Mouse (Mus musculus) adrenal gland, postnatal 10 days (tissue): ENCODE results near the gene Lpin3. TPM values are rescaled to one million over a fixed set of nuclear protein-coding genes. Genes with fewer than 3 reads are reported as not detected.
A peak's percentile ranks its signal among the peaks of the same experiment; 100 is the strongest.

Source experiments
- DNase-seq: peaks from one replicate; pipeline ENCODE4 v3.0.0; 2021; ENCODE audit warnings: mixed read lengths
- total RNA-seq, 2 experiments: library from RNA; stranded (reverse); gene quantifications; 2 replicates each; pipeline ENCODE4 v1.2.3; 2021

Lpin3 gene
- total RNA-seq, 2 experiments from 2014 or later, result 21.0 to 26.4 TPM

DNA sequence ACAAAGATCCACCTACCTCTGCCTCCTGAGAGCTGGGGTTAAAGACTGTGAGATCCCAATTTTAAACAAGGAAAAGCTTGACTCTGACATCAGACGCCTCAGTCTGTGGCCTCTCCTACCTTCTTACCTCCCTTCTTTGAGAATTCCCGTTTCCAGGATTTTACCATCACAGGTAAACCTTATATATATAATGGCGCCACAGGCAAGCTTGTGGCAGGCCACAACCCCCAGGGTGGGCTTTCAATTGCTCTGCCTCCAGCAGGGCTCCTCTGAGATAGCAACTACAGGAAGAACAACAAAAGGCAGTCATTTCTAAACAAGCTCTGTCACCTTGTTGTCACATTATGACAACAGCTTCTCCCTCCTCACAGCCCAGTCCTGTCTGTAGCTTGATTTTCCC, 5.8 kb downstream of the Lpin3 start:
- DNase-seq, result no peak

- DNase-seq, result peak; percentile 87
Measured at GRCm38 (mm10) chr2:160887284-160887683, 6.8 kb downstream of the Lpin3 start.

DNA sequence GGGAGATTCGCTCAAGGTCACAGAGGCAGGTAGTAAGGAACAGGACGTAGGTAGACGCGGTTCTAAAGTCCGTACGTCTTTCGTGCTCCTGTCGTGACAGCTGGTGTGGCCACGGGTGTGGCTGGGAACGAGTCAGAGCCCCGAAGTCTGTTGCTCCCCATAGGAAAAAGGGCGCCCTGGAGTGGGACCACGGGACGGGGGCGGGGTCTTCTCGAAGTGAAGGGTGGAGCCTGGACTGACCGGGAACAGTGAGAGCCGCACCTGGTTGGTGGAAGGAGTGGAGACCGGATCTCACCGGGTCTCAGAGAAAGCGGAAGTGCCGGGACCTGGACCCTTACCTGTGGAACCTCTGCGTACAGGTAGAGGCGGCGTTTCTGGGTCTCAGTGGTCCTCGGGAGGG, 7.4 kb downstream of the Lpin3 start:
- DNase-seq, result peak; percentile 56

DNA sequence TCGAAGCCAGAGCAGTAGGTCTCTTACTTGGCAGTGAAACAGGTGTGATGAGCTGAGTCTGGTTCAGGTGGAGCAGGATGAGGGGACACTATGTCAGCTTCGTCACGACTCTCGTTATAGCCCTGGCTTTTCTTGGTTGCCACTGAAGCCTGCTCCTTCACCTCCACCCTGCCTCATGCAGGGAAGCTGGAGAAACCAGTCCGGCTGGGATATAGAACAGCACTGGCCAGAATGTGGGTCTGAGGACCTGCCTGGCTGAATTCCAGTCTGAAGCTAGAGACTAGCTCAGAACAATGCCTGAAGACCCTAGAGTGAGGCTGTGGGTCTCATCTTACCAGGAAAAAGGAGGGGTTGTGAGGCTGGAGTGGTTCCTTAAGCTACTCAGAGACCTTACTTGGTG, 10.6 kb downstream of the Lpin3 start:
- no peak for DNase-seq

DNA sequence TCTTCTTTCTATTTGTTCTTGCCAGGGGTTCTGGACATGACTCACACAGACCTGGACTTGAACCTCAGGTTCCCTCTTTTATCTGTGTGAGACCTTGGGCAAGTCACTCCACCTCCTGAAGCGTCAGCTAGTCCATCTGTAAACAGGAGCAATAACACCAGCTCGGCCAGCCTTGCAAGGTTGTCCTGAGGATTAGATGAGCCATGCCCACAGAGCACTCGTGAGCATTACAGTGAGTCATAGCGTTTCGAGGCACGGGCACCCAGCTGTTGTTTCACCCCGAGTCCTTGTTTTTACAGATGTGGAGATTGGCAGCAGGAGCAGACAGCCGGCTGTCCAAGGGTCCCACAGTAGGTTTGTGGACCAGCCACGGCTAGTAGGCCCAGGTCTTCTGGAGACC, 11.2 kb downstream of the Lpin3 start:
- peak; percentile 27 for DNase-seq

DNA sequence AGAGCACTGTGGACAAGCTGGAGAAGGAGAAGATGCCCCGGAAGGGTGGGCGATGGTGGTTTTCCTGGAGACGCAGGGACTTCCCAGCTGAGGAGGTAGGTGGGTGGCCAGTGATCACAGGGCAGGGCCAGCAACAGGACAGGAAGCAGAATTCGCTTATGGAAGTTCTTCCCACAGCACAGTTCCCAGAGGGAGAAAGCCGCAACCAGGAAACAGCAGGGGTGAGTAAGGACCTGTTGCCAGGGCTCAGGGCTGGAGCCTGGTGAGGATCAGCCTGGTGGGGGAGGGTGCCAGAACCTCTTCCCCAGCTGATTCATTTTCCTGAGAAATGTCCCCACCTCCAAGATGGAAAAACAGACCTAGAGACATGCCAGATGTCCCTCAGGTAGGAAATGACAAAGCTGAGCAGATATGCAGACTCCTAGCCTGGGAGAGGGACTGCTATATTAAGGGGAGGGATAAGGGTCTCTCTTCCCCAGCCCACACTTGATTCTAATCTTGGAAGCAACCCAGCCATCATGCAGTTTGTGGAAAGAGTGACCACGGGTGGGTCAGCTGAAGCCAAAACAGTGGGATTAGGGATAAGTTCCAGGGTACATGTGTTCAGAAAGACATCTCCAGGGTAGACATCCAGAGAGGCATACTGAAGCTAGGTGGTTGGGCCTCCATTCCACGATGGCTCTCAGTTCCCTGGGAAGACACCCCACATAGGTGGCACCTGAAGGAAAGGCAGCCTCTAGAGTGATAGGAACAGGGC, 21.4 kb downstream of the Lpin3 start:
- no peak for DNase-seq

DNA sequence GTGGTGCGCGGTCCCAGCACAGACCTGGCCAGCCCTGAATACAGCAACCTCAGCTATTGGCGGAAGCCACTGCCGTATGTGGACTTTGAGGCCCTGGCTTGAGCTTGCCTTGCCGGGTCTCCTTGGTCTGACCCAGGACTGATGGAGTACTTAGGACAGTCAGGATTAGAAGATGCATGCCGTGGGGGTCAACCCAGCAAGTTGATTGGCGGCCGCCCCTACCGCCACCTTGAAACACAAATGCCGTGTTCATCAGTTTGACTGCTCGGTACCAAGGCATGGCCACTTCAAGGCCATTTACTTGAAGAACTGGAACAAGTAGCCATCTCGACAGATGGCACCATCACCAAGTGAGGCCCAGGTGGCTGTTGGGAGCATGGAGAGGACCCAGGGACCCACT, 24.8 kb downstream of the Lpin3 start:
- DNase-seq, result no peak

- DNase-seq, result no peak
Measured at GRCm38 (mm10) chr2:160906101-160906500, 25.6 kb downstream of the Lpin3 start.

DNA sequence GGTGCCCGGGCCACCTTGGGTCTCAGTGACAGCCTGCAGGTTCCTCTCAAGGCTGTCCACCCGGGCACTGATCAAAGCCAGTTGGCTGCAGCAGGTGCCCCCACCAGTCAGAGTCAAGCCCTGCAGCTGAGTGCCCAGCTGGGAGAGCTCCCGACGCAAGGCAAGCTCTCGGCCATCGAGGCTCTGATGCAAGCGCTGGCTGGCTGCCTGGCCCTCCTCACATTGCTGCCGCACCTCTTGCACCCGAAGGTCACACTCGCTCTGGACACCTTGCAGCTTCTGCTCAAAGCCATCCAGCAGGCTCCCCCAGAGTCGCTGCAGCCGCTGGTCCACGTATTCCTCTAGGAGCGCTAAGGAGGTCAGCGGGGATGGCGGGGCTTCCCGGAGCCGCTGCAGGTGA, 28.1 kb downstream of the Lpin3 start:
- DNase-seq, result peak; percentile 59

- DNase-seq, result no peak
Measured at GRCm38 (mm10) chr2:160910633-160911032, 30.2 kb downstream of the Lpin3 start.

- DNase-seq, result peak; percentile 26
Measured at GRCm38 (mm10) chr2:160911558-160912201, 31.2 kb downstream of the Lpin3 start.

DNA sequence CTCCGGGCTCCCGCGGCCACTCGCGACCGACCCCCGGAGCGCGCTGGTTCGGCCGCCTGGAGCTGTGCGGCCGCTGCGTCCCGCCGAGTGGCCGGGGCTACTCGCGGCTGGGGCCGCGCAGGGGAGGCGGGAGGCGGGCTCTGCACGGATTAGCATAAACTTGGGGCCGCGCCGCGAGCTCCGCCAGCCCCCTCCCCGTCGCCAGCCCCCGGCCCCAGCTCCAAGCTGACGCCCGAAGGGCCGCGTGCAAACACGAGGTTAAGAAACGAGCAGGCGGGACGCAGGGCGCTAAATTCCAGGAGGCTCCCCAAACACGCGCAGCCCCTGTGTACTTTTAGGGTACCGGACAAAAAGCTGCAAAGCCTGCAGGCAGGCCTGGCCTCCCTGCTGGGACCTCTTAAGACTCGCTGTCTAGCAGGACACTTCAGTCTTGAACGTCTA, 31.8 kb downstream of the Lpin3 start, which contains the start of gene Emilin3:
Gene Emilin3 (minus strand): TSS at position 98 of the 441 bp plus-strand sequence.
- DNase-seq, result peak; percentile 23

DNA sequence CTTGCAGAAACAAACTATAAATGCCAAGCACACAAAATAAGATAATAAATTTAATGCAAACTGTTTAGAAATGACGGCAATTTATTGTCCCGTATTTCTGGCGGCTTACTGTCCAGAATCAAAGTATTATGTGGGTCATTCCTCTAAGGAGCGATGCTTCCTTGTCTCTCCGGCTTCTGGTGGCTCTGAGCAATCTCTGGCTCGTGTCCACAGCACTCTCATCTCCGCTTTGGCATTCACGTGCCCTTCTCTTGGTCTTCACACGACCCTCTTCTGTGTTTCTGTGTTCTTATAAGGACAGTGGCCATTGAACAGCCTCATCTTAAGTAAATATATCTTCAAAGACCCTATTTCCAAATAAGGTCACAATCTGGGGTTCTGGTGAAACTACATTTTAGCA, 34.2 kb downstream of the Lpin3 start:
- DNase-seq, result no peak

- no peak for DNase-seq
Measured at GRCm38 (mm10) chr2:160915821-160916610, 35.5 kb downstream of the Lpin3 start.

GRCm38 (mm10) chr2:160916714-160917113, 36.2 kb downstream of the Lpin3 start:
- no peak for DNase-seq

GRCm38 (mm10) chr2:160917313-160917712, 36.8 kb downstream of the Lpin3 start:
- DNase-seq, result no peak

DNA sequence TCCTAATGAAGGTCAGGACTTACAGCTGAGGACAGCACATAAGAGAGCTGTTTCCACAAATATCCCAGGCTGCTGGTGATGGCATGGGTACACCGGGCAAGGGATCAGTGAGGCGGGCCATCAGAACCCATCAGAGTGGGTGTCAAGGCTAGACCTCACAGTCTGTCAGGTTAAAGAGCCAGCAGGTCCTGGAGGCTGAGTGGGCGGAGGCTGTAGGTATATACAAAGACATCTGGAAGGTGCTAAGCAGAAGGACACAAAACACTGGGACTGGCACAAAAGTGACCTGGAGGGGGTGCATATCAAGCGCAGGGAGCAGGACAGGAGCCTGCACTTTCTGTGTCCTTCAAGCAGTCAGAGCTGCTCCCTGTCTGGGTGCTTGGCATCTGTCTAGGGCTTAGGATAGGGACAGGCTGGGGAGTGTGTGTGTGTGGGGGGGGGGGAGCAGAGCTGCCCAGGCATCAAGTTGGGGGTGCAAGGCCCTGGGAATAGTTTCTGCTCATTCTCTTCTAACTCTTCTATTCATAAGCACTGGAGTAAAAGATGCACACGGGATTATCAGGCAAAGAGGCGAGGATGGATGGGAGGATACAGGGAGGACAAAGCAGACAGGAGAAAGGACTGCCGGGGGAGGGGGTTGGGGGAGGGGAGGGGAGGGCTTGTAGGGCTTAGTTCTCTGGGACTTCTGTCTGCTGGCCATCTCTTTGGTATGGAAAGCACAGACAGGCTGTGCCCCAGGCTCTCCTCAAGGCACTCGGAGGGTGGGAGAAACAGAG, 37.9 kb downstream of the Lpin3 start:
- no peak for DNase-seq

DNA sequence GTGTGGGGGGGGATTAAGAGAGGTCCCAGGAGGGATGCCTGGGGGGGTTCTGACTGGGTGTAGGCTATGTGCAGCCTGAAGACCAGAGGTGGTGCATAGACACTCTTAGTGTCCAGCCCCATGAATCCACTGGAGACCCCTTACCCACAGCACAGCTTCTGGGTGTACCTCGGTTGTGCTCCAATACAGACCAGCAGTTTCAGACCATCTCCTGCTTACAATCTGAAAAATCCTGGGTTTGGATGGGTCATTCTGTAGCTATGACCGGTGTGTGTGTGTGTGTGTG, 38.4 kb downstream of the Lpin3 start:
- no peak for DNase-seq

DNA sequence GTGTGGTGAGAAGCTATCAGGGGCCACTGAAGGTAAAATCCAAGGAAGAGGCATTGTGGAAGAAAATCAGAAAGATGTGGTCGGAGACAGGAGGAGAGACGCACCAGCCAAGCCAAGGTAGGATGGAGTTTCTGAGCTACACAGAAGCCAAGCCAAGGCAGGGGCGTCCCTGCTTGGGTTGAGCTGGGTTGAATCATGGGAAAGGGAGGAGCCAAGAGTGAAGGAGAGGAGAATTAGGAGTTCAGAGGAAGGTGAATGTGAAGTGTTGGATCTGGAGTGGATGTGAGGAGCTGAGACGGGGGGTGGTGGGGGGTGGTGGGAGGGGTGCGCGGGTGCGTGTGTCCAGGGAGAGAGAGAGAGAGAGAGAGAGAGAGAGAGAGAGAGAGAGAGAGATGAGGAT, 40.8 kb downstream of the Lpin3 start:
- DNase-seq, result no peak

DNA sequence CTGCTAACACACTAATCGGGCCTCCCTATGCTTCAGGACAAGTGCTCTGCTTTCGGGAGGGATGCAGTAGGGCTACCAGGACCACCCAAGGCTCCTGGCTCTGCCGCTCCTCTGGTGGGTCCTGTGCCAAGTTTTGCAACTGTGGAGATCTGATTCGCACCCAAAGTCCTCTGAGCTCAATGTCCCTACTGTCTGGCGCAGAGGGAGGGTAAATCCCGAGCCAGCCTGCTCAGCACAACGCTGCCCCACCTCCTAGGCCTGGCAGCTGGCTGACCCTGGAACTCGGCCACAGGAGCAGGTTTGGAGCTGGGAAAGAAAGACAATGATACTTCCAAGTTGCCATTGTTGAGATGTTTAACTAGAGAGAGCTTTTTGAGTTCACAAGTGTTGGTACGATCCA, 44.7 kb downstream of the Lpin3 start:
- peak; percentile 32 for DNase-seq

- no peak for DNase-seq
Measured at GRCm38 (mm10) chr2:160931378-160931777, 50.9 kb downstream of the Lpin3 start.

- DNase-seq, result no peak
Measured at GRCm38 (mm10) chr2:160932325-160932724, 51.9 kb downstream of the Lpin3 start.
